Mouse (Mus musculus): ENCODE results near the gene 9530077C05Rik.
A peak's percentile ranks its signal among the peaks of the same experiment; 100 is the strongest.

9530077C05Rik gene

DNA sequence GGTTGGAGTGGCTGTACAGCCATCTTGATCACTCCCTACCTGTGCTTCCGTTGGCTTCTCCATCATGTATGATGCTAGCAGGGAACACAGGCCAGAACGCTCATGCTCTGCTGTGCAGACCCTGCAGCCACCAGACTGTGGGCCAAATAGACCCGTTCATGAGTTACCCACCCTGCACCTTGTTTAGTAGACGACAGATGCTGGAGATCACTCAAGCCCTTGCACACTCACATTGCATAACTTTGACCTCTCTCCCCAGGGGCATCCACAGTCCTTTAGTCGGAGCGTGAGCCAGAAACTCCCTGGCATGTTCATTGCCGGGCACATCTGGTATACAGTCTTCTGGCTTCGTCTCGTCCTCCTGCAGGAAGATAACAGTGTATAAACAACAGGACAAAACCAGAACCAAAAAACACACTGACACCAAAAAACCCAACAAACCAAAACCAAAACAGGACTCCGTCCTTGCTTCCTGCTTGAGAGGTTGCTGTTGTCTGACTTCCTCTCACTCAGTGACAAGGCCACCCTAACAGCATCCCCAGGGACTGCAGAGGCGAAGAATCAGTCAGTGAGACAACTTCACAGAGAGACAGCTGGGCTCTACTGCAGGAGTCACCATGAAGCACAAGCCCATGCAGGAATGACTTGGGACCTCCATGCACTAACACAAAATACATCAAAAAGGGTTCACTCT, 46.0 kb downstream of the 9530077C05Rik start:
- no peak for DNase-seq (ENCODE audit: low read depth, low spot score)

DNA sequence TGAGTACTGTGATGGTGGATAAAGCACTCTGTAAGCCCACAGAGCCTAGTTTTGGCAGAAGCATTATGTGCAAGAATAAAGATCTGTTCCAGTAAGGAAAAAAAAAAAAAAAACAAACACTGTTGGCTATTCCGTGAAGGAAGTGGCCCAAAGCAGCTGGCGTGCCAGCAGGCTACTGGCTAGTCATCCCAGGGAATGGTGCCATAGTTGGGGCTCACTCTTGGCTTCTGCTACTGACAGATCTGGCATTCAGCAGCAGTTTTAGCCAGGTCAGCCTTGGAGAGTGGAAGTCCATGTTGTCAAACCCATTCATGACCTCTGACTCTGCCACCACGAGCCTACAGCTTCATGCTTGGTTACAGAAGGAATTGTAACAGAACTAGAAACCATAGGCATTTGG, 50.6 kb downstream of the 9530077C05Rik start:
- no peak for DNase-seq (ENCODE audit: low read depth, low spot score)

GRCm38 (mm10) chr9:22466212-22466611, 54.9 kb downstream of the 9530077C05Rik start:
- DNase-seq (ENCODE audit: low read depth, low spot score), result no peak

GRCm38 (mm10) chr9:22467371-22468169, 56.3 kb downstream of the 9530077C05Rik start:
- peak; percentile 73 for DNase-seq (ENCODE audit: low read depth, low spot score)

DNA sequence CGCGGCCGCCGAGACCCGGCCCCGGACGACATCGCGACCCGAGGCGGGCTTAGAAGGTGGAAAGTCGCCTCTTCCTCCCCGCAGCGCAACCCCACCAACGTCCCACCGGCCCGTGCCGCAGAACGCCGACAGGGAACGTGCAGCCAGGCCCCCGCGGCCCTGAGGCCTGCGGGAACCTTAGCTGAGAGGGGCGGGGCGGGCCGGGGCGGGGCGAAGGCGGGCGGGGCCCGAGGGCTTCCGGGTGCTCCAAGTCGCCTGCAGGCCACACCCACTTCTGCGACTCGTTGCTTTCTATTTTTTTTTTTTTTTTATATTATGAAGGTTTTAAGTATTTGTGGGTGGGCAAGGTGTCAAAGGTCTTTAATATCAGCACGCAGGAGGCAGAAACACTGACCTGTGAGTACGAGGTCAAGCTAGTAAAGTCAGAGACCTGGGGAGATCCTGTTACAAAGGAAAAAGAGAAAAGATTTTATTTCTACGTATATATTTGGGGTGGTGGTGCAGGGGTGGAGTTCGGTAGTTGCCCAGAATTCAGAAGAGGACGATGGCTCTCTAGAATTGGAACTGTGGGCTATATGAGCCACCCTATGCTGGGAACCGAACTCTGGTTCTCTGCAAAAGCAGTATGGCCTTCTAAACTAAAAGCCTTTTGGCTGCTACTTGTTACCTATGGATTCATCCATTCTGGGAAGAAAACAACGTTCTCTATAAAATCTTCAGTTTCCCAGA, 57.0 kb downstream of the 9530077C05Rik start:
- peak; percentile 93 for DNase-seq (ENCODE audit: low read depth, low spot score)

DNA sequence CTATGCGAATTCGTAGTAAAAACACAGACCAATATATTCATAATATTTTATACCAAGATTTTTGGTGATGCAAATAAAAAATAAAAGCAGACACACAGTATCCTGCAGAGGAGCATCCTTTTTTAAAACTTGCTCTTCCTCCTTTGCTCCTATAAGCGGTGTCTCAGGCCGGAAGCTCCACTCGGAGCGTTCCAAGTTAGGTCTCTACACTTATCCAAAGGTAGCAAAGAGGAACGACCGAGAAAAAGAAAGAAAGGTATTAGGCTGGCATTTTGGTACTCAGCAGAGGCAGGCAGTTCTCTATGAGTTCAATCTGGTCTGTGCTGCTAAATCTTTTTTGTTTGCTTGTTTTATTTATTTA, 57.6 kb downstream of the 9530077C05Rik start:
- DNase-seq (ENCODE audit: low read depth, low spot score), result no peak

GRCm38 (mm10) chr9:22469643-22470042, 58.3 kb downstream of the 9530077C05Rik start, which contains the start of gene Rp9:
TSS of gene Rp9 (minus strand) at chr9:22469743.
- DNase-seq (ENCODE audit: low read depth, low spot score), result no peak

DNA sequence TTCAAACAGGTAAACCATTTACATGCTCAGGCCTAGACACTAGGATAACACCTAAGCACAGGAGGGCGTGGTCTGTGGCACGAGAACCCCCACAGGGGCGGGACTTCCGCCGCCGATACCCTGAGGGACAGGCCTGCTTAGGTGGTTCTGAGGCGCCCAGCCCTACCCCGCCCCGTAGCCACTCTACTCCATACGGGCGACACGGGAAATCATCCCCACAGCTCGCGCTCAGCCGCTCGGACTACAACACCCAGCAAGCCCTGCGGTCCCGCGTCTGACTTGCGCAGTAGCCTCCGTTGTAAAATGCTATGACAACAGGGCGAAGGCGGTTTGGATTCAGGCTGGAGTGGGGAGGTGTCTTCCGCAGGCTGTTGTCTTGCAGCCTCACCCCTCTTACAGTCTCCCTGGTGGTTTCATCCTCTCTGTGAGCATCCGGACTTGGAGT, 64.1 kb downstream of the 9530077C05Rik start, which contains the start of gene Bbs9:
TSS of gene Bbs9 (plus strand) at position 292 of the 445 bp plus-strand sequence.
- peak; percentile 97 for DNase-seq (ENCODE audit: low read depth, low spot score)

GRCm38 (mm10) chr9:22476265-22476664, 65.0 kb downstream of the 9530077C05Rik start:
- DNase-seq (ENCODE audit: low read depth, low spot score), result peak; percentile 37

DNA sequence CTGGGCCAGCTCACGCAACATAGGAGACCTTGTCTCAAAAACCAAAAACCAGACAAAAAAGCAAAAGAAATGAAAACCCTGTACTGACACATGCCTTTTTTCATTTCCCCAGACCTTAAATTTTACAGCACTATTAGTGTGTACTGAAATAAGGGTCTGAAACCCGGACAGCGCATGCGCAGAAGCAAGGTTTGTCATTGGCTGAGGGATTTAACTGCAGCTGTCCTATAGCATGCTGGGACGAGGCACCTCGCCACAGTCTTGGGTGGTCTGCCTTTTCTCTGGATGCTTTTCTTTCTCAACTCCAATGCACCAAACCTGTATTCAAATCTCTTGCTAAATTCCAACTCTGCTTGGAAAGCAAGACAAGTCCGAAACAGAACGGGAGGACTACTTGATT, 67.6 kb downstream of the 9530077C05Rik start:
- no peak for DNase-seq (ENCODE audit: low read depth, low spot score)

- no peak for DNase-seq (ENCODE audit: low read depth, low spot score)
Observed at GRCm38 (mm10) chr9:22483866-22484561, 72.7 kb downstream of the 9530077C05Rik start.

GRCm38 (mm10) chr9:22484562-22485308, 73.4 kb downstream of the 9530077C05Rik start:
- no peak for DNase-seq (ENCODE audit: low read depth, low spot score)

DNA sequence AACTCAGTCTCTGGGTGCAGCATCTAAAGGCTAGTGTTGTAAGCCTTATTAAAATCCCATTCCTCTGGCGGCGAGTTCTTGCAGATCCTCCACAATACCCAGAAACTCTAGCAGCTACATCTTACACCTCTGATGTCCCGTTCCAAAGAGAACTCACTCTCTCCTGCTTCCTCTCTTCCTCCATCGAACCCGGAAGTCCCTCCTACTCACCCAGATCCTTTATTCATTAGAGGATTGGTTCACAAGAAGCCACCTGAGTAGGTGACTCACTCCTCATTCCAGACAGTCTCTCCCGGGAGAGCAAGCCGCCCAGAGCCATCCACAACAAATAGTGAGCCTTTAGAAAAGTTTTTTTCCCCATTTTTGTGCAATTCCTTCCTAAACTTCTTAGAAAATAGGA, 74.9 kb downstream of the 9530077C05Rik start:
- DNase-seq (ENCODE audit: low read depth, low spot score), result no peak

- no peak for DNase-seq (ENCODE audit: low read depth, low spot score)
Observed at GRCm38 (mm10) chr9:22488963-22489362, 77.7 kb downstream of the 9530077C05Rik start.

Measured in CD4-positive, CD25-positive, alpha-beta regulatory T cell, adult 2 months (primary cell).